Mouse (Mus musculus): ENCODE results near the gene Ptpn1.

Gene Ptpn1

DNA sequence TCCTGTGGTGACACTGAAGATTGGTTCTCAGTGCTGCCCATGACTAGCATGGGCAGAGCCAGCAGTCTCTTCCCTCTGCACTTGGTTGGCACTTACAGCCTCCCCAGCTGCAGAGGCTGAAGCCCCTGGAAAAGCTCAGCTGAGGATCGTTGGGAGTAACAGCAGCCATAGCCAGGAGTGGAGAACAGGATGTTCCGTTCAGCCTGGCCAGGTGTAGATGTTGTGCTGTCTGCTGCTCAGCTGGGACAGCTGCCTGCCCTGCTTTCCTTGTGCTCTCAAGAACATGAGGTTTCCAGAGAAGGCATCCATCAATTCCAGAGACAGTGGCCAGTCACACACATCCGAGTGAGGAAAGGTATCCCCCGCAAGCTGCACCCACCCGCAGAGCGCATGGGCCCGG is 36.6 kb downstream of the Ptpn1 start:
- DNase-seq (ENCODE audit: extremely low read depth, low read depth) = no peak

DNA sequence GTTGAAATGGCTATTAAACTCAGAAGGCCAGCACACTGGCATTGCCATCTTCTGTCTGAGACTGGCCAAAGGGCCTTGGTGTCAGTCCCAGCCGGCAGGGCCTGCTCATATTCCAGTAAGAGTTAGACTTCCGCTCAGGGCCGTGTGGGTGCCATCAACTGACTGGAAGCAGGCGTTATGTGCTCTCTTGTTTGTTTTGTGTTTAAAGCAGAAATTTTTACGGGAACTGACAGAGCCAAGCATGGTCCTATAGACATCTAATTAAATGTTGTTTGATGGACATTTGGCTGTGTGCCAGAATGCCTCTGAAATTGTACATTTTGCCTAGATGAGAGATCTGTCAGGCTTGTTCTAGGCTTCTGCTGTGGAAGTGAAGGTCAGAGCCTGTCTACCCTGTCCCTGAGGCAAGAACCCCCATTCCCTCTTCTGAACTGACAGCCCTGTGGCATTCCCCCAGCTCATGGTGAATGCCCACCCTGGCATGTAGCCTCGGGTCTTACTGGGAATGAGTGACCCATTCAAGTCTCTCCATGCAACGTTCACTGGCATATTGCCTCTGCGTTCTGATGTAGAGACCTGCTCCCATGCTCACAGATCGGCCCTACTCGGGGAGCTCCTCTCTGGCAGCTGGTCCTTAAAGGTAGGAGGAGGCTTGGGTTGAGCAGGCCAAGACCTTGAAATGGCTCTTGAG is 38.1 kb downstream of the Ptpn1 start:
- DNase-seq (ENCODE audit: extremely low read depth, low read depth) = no peak

DNA sequence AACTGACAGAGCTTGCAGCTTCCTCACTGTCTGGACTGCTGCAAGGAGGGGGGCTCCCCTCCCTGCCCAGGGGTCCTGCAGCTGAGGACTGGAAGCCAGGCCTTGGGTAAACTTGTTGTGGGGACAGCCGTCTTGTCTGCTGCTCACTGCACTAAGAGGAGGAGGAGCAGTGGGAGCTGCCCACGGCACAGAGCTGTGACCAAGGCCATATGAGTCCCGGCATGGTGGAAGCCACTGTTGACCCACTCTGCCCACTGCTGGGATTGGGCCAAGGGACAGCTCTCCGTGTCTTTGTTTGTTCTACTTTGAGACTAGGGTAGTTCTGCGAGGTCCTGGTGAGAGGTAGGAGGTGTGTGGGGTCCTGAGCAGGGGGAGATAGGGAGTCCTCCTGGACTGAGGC is 40.3 kb downstream of the Ptpn1 start:
- DNase-seq (ENCODE audit: extremely low read depth, low read depth) = no peak

DNA sequence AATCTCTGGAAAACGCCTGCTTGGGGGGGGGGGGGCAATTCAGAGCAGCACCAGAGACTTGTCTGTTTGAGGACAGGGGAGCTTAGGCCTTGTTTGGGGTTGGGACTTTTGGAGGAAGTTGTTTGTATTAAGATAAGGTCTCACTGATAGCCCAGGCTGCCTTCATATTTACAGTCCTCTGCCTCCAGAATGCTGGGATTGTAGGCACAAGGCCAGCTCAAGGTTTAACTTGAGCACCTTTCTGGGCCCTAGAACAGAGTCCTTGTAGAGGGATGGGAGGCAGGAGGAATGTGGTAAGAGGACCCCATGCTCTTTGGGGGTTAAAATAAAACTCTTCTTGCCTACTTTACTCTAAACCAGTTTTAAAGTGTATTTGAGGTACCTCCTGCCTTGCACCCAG is 41.0 kb downstream of the Ptpn1 start:
- DNase-seq (ENCODE audit: extremely low read depth, low read depth) = no peak

DNA sequence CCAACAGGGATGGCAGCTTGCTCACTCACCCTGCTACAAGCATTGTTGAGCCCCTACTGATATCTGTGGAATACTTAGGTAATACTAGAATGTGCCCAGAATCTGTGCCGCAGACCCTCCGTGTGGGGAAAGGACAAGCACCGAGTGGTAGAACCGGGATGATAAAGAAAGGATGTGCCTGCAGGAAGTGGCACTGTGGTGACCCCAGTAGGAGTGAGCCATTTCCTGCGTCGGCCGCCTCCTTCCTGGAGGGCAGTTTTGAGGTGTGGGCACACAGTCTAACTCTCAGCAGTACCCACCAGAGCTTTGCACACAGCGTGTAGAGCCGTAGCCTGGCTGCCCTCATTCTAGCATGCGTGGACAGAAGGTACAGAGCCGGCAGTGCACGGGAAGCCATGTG is 43.9 kb downstream of the Ptpn1 start:
- DNase-seq (ENCODE audit: extremely low read depth, low read depth) = no peak

DNA sequence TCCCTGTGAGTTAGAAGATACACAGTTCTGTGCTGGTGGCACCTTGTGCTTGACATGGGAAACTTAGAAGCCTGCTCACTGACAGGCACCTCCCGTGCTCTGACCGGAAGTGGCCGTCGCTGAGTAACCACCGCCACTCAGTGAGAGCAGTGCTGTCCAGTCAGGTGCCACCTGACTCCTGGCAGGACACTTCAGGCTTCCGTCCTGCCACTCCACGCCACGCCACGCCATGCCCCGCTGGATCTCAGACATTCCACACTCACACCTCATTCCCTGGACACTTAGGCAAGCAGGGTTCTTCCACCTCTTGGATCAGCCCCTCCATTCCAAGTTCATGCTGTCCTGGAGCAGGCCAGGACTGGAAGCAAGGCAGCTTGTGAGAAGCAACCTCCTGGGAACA is 46.4 kb downstream of the Ptpn1 start:
- no peak for DNase-seq (ENCODE audit: extremely low read depth, low read depth)

DNA sequence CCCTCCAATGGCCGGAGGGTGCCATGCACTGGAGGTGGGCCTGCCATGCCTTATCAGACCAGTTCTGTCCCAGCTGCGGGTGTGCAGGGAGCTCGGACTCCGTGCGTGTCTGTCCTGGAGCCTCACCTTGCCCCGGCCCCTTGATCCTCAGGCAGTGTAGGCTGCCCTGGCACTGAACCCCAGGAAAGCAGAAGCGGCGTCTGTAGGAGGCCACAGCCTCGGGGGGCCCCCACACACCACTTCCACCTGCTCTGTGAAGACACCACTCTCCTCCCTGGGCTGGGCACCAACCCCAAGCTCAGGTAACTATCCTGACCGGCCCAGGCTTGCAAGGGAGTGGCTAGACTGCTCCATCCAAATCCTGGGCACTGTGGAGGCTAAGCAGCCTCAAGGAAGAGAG is 48.5 kb downstream of the Ptpn1 start:
- no peak for DNase-seq (ENCODE audit: extremely low read depth, low read depth)

DNA sequence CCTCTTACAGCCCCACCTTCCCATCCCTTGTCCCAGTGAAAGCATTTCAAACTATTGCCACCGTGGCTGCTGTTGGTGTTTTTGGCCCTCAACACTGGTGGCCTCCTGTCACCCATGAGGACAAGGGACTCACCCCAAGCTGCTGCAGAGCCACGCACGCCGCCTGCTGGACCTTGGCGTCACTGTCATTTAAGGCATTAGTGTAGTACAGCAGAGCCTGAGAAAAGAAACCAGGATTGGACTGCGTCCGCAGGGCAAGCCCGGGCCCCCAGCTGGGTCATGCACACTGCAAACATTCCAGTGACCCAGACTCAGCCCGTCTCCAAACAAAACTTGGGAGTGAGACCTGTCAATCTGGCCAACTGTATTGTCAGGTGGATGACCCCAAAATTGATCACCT is 50.8 kb downstream of the Ptpn1 start:
- no peak for DNase-seq (ENCODE audit: extremely low read depth, low read depth)

DNA sequence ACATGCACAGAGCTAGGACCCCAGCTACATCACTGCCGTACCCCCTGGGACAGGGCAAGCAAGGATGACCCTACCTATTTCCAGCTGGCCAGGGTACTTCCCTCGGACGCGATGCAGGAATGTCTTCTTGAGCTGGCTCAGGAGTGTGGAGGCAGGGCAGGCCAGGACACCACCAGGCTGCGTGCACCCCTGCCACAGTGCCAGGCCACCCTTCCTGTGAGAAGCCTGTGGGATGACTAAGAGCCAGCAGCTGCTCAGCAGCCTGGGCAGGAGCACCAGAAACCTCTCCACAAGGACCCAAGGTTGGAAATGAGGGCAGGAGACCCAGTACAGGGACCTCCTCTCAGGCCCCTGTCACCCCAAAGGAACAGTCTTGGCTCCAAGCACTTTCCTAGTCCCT is 52.5 kb downstream of the Ptpn1 start:
- DNase-seq (ENCODE audit: extremely low read depth, low read depth) = no peak

DNA sequence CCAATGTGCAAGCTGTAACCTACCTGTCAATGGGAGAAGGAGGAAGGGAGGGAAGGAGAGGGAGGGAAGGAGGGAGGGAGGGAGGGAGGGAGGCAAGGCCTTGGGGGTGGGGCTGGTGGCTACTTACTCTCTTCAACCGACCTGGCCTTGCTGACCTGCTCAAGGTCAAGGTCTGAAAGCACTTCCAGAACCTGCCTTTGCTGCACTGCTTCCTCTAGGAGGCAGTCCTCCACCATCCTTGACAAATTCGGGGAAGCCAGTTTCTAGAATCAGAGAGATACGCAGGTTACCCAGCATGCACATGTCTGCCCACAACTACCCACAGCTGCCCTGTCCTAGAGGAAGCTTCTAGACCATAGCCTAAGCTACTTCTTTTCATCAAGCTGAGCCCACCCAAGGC is 53.1 kb downstream of the Ptpn1 start:
- DNase-seq (ENCODE audit: extremely low read depth, low read depth) = no peak

DNA sequence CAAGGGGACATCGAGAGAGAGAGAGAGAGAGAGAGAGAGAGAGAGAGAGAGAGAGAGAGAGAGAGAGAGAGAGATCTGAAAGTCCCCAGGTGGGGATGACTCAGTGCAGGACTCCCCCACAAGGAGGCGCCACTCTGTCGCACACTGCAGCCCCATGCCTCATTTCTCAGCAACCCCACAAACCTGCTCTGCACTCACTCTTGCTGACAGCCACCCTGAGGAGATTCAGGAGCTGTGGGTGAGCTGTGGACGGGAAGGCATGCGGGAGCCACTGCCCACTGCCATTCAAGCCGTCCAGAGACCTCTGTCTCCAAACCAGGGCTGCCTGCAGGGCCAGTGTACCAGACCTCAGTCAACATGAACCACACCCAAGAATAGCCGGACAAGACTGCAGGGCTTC is 54.9 kb downstream of the Ptpn1 start:
- DNase-seq (ENCODE audit: extremely low read depth, low read depth) = no peak

DNA sequence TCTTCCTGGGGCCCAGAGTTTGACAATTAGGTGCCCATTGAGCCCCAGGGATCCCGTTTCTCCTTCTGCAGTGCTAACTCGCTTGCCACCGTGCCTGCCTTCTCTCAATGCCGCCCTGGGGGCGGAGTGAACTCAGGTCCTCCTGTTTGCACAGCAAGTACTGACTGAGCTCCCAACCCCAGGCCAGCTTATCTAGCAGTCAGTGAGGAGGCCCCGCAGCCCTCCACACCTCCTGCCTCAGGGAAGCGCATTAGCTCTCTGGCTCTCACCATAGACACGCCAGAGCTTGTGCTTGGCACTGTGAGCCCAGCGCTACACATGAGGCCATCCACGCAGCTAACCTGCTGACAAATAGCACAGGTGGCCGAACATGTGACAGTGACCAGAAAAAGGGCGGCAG is 55.8 kb downstream of the Ptpn1 start:
- DNase-seq (ENCODE audit: extremely low read depth, low read depth) = no peak

DNA sequence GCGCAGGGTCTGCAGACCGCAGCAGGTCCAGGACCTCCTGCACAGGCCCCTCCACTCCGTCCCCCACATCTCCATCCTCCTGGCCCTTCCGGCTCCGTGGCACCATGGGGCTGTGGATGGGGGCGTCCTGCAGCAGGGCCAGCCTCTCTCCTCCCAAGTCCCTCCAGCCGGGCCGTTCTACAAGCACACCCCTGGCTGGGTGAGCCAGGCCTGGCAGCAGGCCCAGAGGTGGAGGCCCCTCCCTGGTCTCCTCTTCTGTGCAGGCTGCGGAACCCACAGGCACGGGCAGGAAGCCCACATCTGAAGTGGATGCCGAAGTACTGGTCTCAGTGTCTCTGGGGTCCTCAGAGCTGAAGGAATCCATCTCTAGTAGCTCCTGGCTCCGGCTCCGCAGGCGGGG is 57.5 kb downstream of the Ptpn1 start:
- no peak for DNase-seq (ENCODE audit: extremely low read depth, low read depth)

DNA sequence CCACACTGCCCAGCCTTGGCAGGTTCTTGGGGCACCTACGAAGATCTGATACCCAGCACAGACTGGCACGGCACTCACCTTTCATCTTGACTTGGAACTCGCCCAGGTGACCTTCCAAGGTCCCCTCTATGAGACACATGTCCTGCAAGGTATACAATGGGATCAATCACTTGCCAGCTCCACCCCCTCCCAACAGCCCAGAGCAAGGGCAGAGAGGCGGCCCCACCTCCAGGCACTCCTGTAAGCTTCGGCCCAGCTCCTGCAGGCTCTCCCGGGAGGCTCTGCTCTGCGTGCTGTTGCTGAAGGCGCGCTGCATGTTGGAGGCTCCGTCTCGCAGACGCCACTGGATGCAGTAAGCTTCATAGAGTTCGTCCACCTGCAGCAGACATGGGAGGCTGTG is 61.4 kb downstream of the Ptpn1 start:
- no peak for DNase-seq (ENCODE audit: extremely low read depth, low read depth)

DNA sequence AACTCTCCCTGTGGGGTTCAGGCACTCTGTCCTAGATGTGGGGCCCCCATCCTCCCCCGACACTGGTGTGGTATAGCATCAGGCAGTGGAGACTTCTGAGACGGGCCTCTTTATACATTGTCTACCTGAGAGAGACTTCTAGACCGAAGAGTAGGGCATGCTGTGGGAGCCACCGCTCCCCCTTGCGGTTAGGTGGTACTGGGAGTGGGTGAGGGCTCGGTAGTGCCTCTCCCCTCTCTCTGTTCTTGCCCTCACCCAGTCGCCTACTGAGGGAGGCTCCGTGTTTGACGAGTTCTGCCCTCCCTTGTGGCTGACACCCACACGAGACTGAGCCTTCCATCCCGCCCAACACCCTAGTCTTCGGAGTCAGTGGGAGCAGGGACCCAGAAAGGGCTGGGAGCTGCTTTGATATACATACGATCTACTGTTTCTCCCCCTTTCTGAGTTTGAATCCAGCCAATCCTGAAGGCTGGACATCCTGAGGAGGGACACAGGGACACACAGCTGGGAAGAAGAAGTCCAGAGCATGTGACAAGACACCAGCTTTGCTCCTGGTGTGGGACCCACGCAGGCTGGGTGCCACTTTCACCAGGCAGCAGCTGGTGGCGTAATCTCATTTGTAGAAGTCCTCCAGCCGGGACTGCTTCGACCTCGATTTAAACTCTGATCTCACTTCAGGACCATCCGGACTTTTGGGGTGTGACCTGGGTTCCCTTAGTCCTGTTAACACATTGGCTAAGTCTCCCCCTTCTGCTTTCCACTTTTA is 64.2 kb downstream of the Ptpn1 start:
- no peak for DNase-seq (ENCODE audit: extremely low read depth, low read depth)

DNA sequence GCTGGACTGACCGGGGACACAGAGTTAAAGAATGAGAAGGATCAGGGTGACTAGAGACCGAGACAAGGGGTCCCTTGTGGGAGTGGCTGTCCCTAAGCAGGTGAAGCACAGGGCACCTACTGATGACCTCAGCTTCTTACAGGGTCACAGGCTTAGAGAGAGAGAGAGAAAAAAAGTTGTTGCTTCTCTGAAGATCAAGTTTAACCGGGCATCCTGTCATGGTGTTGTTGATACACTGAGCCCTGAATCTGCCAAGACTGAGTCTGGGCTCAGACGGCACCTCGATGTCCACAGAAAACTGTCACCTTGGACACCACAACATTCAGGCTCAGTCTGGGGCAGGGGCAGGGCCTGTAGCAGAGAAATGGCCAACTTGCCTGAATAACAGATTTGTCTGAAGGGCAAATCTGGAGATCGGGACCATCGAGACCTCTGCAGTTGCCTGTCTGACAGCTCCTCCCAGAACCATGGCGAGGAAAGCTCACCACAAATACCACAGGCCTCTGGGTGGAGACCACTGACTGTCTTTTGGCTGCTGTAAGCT is 64.9 kb downstream of the Ptpn1 start:
- DNase-seq (ENCODE audit: extremely low read depth, low read depth) = no peak

DNA sequence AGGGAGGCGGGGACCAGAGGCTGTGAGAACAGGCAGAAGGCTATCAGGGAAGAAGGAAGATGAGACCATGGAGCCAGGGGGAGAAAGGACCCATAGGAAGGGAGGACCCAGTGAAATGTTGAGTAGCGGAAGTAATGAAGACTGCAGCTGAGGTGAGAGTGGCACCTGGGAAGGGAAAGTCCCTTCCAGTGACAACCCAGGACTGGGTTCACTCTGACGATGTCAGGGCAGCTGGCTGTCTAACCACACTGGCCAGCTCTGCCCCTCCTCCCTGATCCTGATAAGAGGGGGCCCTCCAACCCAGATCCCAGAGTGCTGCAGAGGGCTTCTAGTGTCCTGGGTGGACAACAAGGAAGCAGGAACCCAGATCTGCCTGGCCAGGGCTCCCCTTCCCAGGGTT is 65.7 kb downstream of the Ptpn1 start:
- DNase-seq (ENCODE audit: extremely low read depth, low read depth) = no peak

DNA sequence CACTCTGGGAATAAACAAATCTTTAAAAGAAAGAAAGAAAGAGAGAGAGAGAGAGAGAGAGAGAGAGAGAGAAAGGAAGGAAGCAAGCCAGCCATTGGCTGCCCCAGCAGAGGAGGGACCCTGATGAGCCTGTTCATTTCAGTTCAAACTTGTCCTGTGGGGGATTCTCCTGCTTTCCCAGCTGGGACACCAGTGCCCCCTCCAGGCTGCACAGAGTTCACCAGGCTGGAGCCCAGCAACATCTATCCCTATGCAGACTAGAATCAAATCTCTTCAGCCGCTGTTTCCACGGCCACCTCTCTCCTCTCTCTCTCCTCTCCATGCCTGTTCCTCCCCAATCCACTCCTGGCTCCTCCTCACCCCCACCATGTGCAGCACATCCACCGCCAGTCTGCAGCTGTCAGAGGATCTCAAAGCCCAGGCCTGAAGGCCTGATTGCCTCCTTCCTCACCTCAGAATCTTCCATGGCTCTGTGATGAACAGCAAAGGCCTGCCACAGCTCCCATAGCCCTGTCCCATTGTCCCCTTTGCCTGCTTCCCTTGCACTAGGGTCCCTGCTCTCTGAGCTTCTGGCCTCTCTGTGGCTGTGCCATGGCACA is 67.4 kb downstream of the Ptpn1 start:
- DNase-seq (ENCODE audit: extremely low read depth, low read depth) = no peak

DNA sequence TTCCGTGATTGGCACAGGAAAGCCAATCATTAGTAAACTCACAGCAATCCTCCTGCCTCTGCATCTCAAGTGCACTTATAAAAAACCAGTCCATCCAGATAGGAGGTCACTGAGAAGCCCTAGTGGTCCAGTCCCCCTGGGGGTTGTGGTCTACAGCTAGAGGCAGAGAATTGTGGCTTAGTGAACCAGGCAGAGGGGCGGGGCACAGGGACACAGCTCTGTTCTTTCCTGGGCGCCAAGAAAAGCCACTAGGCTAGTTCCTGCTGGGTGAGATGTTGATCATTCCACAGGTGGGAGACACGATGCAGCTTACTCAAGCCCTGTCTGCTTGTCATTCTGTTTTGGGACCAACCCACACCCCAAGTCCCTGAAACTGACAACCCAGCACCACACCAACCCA is 70.3 kb downstream of the Ptpn1 start:
- no peak for DNase-seq (ENCODE audit: extremely low read depth, low read depth)

DNA sequence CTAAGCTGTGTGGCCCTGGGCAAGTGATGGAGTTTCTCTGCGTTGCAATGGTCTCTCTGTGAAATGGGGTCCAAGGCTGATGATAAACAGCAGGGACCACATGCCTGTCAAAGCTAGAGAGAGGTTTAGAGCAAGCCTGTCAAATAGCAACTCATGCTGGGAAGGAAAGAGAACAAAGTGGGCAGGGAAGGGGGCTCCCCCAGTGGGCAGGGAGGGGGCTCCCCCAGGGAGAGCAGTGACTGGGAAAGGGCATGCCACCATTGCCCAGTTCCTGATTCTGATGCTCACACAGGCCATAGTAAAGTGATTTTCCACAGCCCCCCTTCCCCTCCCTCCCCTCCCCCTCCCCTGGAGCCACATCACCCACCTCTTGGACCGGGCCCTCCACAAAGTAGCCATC is 71.0 kb downstream of the Ptpn1 start:
- no peak for DNase-seq (ENCODE audit: extremely low read depth, low read depth)

DNA sequence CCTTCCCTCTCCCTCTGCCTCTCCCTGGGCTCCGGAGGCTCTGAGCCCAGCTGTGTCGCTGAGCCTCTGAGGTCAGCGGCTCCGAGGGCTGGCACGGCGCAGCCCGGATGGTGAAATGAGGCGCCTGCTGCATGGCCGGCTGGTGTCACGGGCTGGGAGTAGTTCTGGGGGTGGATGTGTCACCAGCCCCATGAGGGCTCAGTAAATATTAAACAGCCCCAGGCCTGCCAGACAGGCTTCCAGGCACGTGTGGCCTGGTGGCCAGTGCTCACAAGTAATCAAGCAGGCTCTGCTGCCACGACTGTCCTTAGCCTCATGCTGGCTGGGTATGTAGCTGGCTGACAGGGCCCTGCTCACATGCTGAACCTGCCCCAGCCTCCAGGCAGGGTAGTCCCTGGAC is 71.6 kb downstream of the Ptpn1 start:
- DNase-seq (ENCODE audit: extremely low read depth, low read depth) = no peak

DNA sequence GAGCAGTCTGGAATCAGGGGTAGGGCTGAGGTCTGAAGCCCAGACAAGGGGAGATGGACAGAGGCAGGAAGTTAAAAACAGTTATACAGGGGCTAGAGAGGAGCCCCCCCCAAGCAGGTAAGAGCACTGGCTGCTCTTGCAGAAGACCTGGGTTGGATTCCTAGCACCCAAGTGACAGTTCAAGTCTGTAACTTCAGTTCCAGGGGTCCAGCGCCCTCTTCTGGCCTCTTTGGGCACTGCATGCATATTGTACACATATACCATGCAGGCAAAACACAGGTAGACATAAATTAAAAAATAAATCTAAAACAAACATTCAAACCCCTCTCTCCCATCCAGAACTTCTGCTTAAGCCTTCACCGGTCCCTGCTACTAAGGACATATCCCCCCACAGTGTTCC is 72.5 kb downstream of the Ptpn1 start:
- no peak for DNase-seq (ENCODE audit: extremely low read depth, low read depth)

DNA sequence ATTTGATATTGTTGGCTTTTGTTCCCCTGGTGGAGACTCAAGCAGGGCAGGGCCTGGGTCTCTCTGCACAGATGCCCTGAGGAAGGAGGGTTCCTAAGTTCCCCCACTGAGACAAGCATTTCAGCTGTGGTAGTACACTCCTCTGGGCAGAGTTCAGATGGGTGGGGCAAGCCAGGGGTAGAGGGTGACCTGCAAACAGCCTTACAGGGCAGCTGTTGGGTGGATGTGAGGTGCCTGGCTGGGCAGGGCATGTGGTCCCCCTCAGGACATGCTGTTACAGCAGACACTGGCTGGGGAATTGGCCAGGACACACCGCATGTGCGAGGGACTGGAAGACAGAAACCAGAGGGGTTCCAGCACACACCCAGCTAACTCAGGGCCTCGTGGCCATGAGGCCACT is 73.1 kb downstream of the Ptpn1 start:
- DNase-seq (ENCODE audit: extremely low read depth, low read depth) = no peak
